Comparison of ENCODE assay signal across 8 mouse cellular contexts in the genomic region with DNA sequence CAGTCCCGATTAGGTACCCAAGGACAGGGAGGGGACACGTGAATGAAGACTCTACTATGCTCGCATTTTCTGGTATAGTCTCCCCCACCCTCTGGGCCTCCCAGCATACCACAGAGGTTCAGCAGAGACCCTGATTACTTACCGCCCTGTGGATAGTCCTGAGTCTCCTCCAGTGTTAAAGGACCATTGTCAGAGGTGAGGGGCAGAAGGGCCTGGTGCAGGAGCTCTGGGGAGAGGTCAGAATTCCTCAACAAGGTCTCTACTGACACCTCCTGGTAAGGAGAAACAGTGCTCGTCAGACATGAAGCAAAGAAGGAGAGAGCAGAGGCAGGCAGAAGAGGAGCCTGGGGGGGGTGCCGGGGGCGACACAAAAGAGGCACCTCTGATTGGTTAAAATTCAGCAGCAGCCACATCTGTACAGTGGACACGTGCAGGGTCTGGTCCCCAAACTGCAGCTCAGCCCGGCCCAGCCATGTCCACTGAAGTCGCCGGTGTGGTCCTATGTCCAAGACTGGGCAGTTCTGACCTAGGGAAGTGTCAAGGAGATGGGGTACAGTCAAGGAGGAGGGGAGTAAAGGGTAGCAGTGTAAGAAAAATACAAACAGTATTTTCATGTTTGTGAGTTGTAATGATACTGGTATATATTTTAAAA. TPM values are rescaled to one million over a fixed set of nuclear protein-coding genes. Genes with fewer than 3 reads are reported as not detected.
A peak's percentile ranks its signal among the peaks of the same experiment; 100 is the strongest.
DNase-seq lines count a peak whose midpoint lies in the region; ATAC-seq and TF ChIP-seq lines count a peak whose summit lies in the region.

No protein-coding gene starts in this region.

- no peak overlapping the region for H3K4me3 ChIP-seq in limb, embryonic 14.5 days (replicated peaks; ENCODE audit: low read length)
- no peak overlapping the region for H3K4me3 ChIP-seq in limb, embryonic 10.5 days
- no peak overlapping the region for H3K4me3 ChIP-seq in hindbrain, embryonic 12.5 days
- H3K4me3 ChIP-seq in midbrain, embryonic 15.5 days: no peak overlapping the region

- H3K9me3 ChIP-seq in limb, embryonic 14.5 days (ENCODE audit: control insufficient read depth, low read length): no peaks in the 10 kb centered on the region
- no peaks in the 10 kb centered on the region for H3K9me3 ChIP-seq in limb, embryonic 10.5 days (replicated peaks)
- H3K9me3 ChIP-seq in hindbrain, embryonic 12.5 days (replicated peaks): no peaks in the 10 kb centered on the region
- no peaks in the 10 kb centered on the region for H3K9me3 ChIP-seq in midbrain, embryonic 15.5 days

- peak; percentile 23 for DNase-seq in limb, embryonic 14.5 days (ENCODE audit: low spot score)
- DNase-seq in limb, embryonic 10.5 days (ENCODE audit: low spot score): no peak
- DNase-seq in ZHBTc4 (ENCODE audit: low read depth, low spot score): peak; percentile 72
- DNase-seq in adrenal gland, postnatal 4 days (ENCODE audit: low spot score in 2 of 2): no peak
- no peak for DNase-seq in layer of hippocampus, postnatal 14 days (ENCODE audit: low spot score in 2 of 2)
- no peak for DNase-seq in left cerebral cortex, postnatal 10 days (ENCODE audit: extremely low spot score in 1 of 2, low spot score in 2 of 2)

- intact Hi-C loops in left cerebral cortex, postnatal 10 days (cut with DNase I): no loop called here

- H3K36me3 ChIP-seq in limb, embryonic 14.5 days (ENCODE audit: control insufficient read depth, insufficient read depth, low read length): no peaks in the 10 kb centered on the region
- no peaks in the 10 kb centered on the region for H3K36me3 ChIP-seq in limb, embryonic 10.5 days
- no peaks in the 10 kb centered on the region for H3K36me3 ChIP-seq in hindbrain, embryonic 12.5 days
- 0 out of 2 replicates have a peak, but pooled peaks cover 7% of the 10 kb centered on the region for H3K36me3 ChIP-seq in midbrain, embryonic 15.5 days (replicated peaks)

- H3K27me3 ChIP-seq in limb, embryonic 14.5 days (ENCODE audit: control insufficient read depth, insufficient read depth, low read length): no peaks in the 10 kb centered on the region
- no peaks in the 10 kb centered on the region for H3K27me3 ChIP-seq in limb, embryonic 10.5 days (ENCODE audit: low read depth, poor library complexity, severe bottlenecking)
- no peaks in the 10 kb centered on the region; the same call in 1 of the 2 replicates for H3K27me3 ChIP-seq in hindbrain, embryonic 12.5 days
- no peaks in the 10 kb centered on the region for H3K27me3 ChIP-seq in midbrain, embryonic 15.5 days (replicated peaks)

- no peak overlapping the region for H3K4me2 ChIP-seq in limb, embryonic 14.5 days (replicated peaks; ENCODE audit: low read depth, low read length, severe bottlenecking)
- H3K4me2 ChIP-seq in hindbrain, embryonic 12.5 days (replicated peaks): no peak overlapping the region
- H3K4me2 ChIP-seq in midbrain, embryonic 15.5 days: no peak overlapping the region

- no peak overlapping the region for H3K27ac ChIP-seq in limb, embryonic 14.5 days (replicated peaks; ENCODE audit: low read depth, low read length)
- H3K27ac ChIP-seq in limb, embryonic 10.5 days: no peak overlapping the region
- H3K27ac ChIP-seq in hindbrain, embryonic 12.5 days: no peak overlapping the region
- no peak overlapping the region for H3K27ac ChIP-seq in midbrain, embryonic 15.5 days

- no peak for TF ChIP-seq POLR2A in limb, embryonic 14.5 days (IDR thresholded peaks at IDR 0.05; ENCODE audit: borderline replicate concordance, extremely low read depth, insufficient read depth, insufficient read length)

- H3K4me1 ChIP-seq in limb, embryonic 14.5 days (ENCODE audit: control insufficient read depth, insufficient read depth, low read length): no peaks in the 10 kb centered on the region
- 0 out of 2 replicates have a peak, but pooled peaks cover 4% of the 10 kb centered on the region for H3K4me1 ChIP-seq in limb, embryonic 10.5 days
- H3K4me1 ChIP-seq in hindbrain, embryonic 12.5 days: no peaks in the 10 kb centered on the region; the same call in 1 of the 2 replicates
- H3K4me1 ChIP-seq in midbrain, embryonic 15.5 days: no peaks in the 10 kb centered on the region

- no peak overlapping the region for H3K9ac ChIP-seq in limb, embryonic 14.5 days (ENCODE audit: low read depth, low read length, severe bottlenecking)
- H3K9ac ChIP-seq in hindbrain, embryonic 12.5 days: 0 out of 2 replicates have a peak overlapping the region, but pooled peaks have one; percentile 4
- no peak overlapping the region for H3K9ac ChIP-seq in midbrain, embryonic 15.5 days

- 50% methylated on average over 11 of the region's 11 CpGs for WGBS in limb, embryonic 14.5 days
- 52% methylated on average over 11 of the region's 11 CpGs for whole genome bisulfite sequencing in limb, embryonic 10.5 days
- 46% methylated on average over 11 of the region's 11 CpGs for WGBS in hindbrain, embryonic 12.5 days
- 46% methylated on average over 11 of the region's 11 CpGs for WGBS in midbrain, embryonic 15.5 days

- ATAC-seq in limb, embryonic 14.5 days (ENCODE audit: low FRiP score, low read depth): peak; percentile 46; the same call in 1 of the 2 replicates
- ATAC-seq in hindbrain, embryonic 12.5 days (ENCODE audit: low FRiP score): peak; percentile 51; the same call in 1 of the 2 replicates
- ATAC-seq in midbrain, embryonic 15.5 days (replicated peaks): peak; percentile 31; the same call in 1 of the 2 replicates

RNA-seq across cellular contexts. Expression of a gene that starts 14.7 kb away (rescaled TPM):
- 23.8 and 30.0 TPM in 2 replicates for polyA plus RNA-seq in limb, embryonic 14.5 days (2012; rRNA removed)
- polyA plus RNA-seq in limb, embryonic 14.5 days (2014; fragmentation: Nextera tagmentation; extraction: Ambion mirVana): 34.5 and 37.6 TPM in 2 replicates
- polyA plus RNA-seq in limb, embryonic 10.5 days (2016; fragmentation: Nextera tagmentation; extraction: Ambion mirVana): 70.1 and 78.6 TPM in 2 replicates
- polyA plus RNA-seq in hindbrain, embryonic 12.5 days (2016; fragmentation: Nextera tagmentation; extraction: Ambion mirVana): 35.3 and 35.5 TPM in 2 replicates
- polyA plus RNA-seq in midbrain, embryonic 15.5 days (2015; fragmentation: Nextera tagmentation; extraction: Ambion mirVana): 14.5 and 17.3 TPM in 2 replicates
- total RNA-seq in adrenal gland, postnatal 4 days (2021): 1 to 10 TPM; 9.2 to 9.3 TPM
- total RNA-seq in layer of hippocampus, postnatal 14 days (2021): 1 to 10 TPM; 5.7 TPM
- 1 to 10 TPM; 6.0 to 6.2 TPM for total RNA-seq in left cerebral cortex, postnatal 10 days (2021)

RNA-seq across cellular contexts. Expression of a gene that starts 23.7 kb away (rescaled TPM):
- 0.31 and 0.49 TPM in 2 replicates for polyA plus RNA-seq in limb, embryonic 14.5 days (2012; rRNA removed)
- polyA plus RNA-seq in limb, embryonic 14.5 days (2014; fragmentation: Nextera tagmentation; extraction: Ambion mirVana): 0.06 and 0.12 TPM in 2 replicates
- polyA plus RNA-seq in limb, embryonic 10.5 days (2016; fragmentation: Nextera tagmentation; extraction: Ambion mirVana): 0.09 and 0.34 TPM in 2 replicates
- polyA plus RNA-seq in hindbrain, embryonic 12.5 days (2016; fragmentation: Nextera tagmentation; extraction: Ambion mirVana): 5.3 and 6.6 TPM in 2 replicates
- polyA plus RNA-seq in midbrain, embryonic 15.5 days (2015; fragmentation: Nextera tagmentation; extraction: Ambion mirVana): 8.7 and 9.0 TPM in 2 replicates
- total RNA-seq in adrenal gland, postnatal 4 days (2021): 1 to 10 TPM; 2.4 to 3.7 TPM
- total RNA-seq in layer of hippocampus, postnatal 14 days (2021): 100 to 1,000 TPM; 123 to 125 TPM
- total RNA-seq in left cerebral cortex, postnatal 10 days (2021): 100 to 1,000 TPM; 115 to 117 TPM

RNA-seq across cellular contexts. Expression of a gene that starts 35.0 kb away (rescaled TPM):
- 21.1 and 25.3 TPM in 2 replicates for polyA plus RNA-seq in limb, embryonic 14.5 days (2012; rRNA removed)
- 6.9 and 8.2 TPM in 2 replicates for polyA plus RNA-seq in limb, embryonic 14.5 days (2014; fragmentation: Nextera tagmentation; extraction: Ambion mirVana)
- 2.4 and 5.6 TPM in 2 replicates for polyA plus RNA-seq in limb, embryonic 10.5 days (2016; fragmentation: Nextera tagmentation; extraction: Ambion mirVana)
- 14.1 and 14.9 TPM in 2 replicates for polyA plus RNA-seq in hindbrain, embryonic 12.5 days (2016; fragmentation: Nextera tagmentation; extraction: Ambion mirVana)
- polyA plus RNA-seq in midbrain, embryonic 15.5 days (2015; fragmentation: Nextera tagmentation; extraction: Ambion mirVana): 25.0 and 26.7 TPM in 2 replicates
- total RNA-seq in adrenal gland, postnatal 4 days (2021): 10 to 100 TPM; 26.2 to 26.6 TPM
- total RNA-seq in layer of hippocampus, postnatal 14 days (2021): 10 to 100 TPM; 42.7 to 43.9 TPM
- total RNA-seq in left cerebral cortex, postnatal 10 days (2021): 10 to 100 TPM; 41.7 to 43.5 TPM

RNA-seq across cellular contexts. Expression of a gene that starts 44.8 kb away (rescaled TPM):
- 87.2 and 129 TPM in 2 replicates for polyA plus RNA-seq in limb, embryonic 14.5 days (2012; rRNA removed)
- 9.6 and 10.2 TPM in 2 replicates for polyA plus RNA-seq in limb, embryonic 14.5 days (2014; fragmentation: Nextera tagmentation; extraction: Ambion mirVana)
- 8.3 and 9.0 TPM in 2 replicates for polyA plus RNA-seq in limb, embryonic 10.5 days (2016; fragmentation: Nextera tagmentation; extraction: Ambion mirVana)
- 5.9 and 8.1 TPM in 2 replicates for polyA plus RNA-seq in hindbrain, embryonic 12.5 days (2016; fragmentation: Nextera tagmentation; extraction: Ambion mirVana)
- polyA plus RNA-seq in midbrain, embryonic 15.5 days (2015; fragmentation: Nextera tagmentation; extraction: Ambion mirVana): 3.7 and 5.7 TPM in 2 replicates
- total RNA-seq in adrenal gland, postnatal 4 days (2021): 10 to 100 TPM; 35.4 to 36.8 TPM
- 10 to 100 TPM; 62.7 to 65.5 TPM for total RNA-seq in layer of hippocampus, postnatal 14 days (2021)
- 10 to 100 TPM; 39.9 to 44.9 TPM for total RNA-seq in left cerebral cortex, postnatal 10 days (2021)

Comparison
In these comparisons a context has a peak if more than half of its experiments do, and no peak if none do; other contexts are left out.
1. DNase-seq: peak in limb, embryonic 14.5 days (single experiment) and ZHBTc4 (single experiment); none in limb, embryonic 10.5 days (single experiment), adrenal gland, postnatal 4 days (0 of 2), layer of hippocampus, postnatal 14 days (0 of 2) and left cerebral cortex, postnatal 10 days (0 of 2).
2. Peak in every context shown above with its lines, with median percentiles within 50 percentile points of each other: ATAC-seq.